Mouse (Mus musculus) ES-E14 (cell line): ENCODE measurements around the gene Gm20458. TPM values are rescaled to one million over a fixed set of nuclear protein-coding genes. Genes with fewer than 3 reads are reported as not detected.

Experiments used
- DNase-seq: peaks from one replicate; pipeline ENCODE4 v3.0.0-alpha.2; 2013; ENCODE audit warnings: low read depth, low spot score
- H3K27ac ChIP-seq: 2 replicates; pipeline ENCODE4 v1.5.1; 2012; ENCODE audit warnings: low read depth, mild to moderate bottlenecking, low read length, moderate library complexity, mixed read lengths; ENCODE audit not compliant: poor library complexity, insufficient read depth, severe bottlenecking
- H3K36me3 ChIP-seq: 2 replicates; pipeline ENCODE4 v1.6.1; 2012; ENCODE audit warnings: mild to moderate bottlenecking, low read length, moderate library complexity, mixed read lengths; ENCODE audit not compliant: control insufficient read depth, poor library complexity, insufficient read depth, severe bottlenecking
- H3K4me1 ChIP-seq, 2 experiments: fragments of 150-350 bp in 1 of 2; sonication (generic) in 1 of 2; 2 replicates each; pipeline ENCODE4 v1.6.1; 2012; ENCODE audit warnings: low read length in 2 of 2, mild to moderate bottlenecking in 1 of 2, mixed read lengths in 1 of 2; ENCODE audit not compliant: control insufficient read depth in 2 of 2, insufficient read depth in 2 of 2, poor library complexity in 1 of 2
- H3K4me3 ChIP-seq, 2 experiments: fragments of 150-350 bp in 1 of 2; sonication (generic) in 1 of 2; 2 replicates each; pipeline ENCODE4 v1.5.1; 2012; ENCODE audit warnings: low read length in 2 of 2, low read depth in 1 of 2, mild to moderate bottlenecking in 1 of 2, mixed read lengths in 1 of 2; ENCODE audit not compliant: insufficient read depth in 1 of 2, poor library complexity in 1 of 2, severe bottlenecking in 1 of 2
- H3K9ac ChIP-seq: 2 replicates; pipeline ENCODE4 v1.6.1; 2012; ENCODE audit warnings: low read depth, mild to moderate bottlenecking, low read length, mixed read lengths; ENCODE audit not compliant: poor library complexity, insufficient read depth, severe bottlenecking
- H3K9me3 ChIP-seq: fragments of 150-350 bp; sonication (generic); 2 replicates; pipeline ENCODE4 v1.6.1; 2012; ENCODE audit warnings: low read depth, mild to moderate bottlenecking, low read length; ENCODE audit not compliant: control insufficient read depth, insufficient read depth
- CHD2 ChIP-seq: IDR thresholded peaks from 2 replicates; pipeline ENCODE4 v1.6.1; 2014; ENCODE audit warnings: mild to moderate bottlenecking, low read depth, low read length, inconsistent platforms
- HCFC1 ChIP-seq: IDR thresholded peaks from 2 replicates; pipeline ENCODE4 v1.6.1; 2012; ENCODE audit warnings: low read length, inconsistent platforms, borderline replicate concordance; ENCODE audit not compliant: insufficient read depth
- MAFK ChIP-seq: IDR thresholded peaks from 2 replicates; pipeline ENCODE4 v1.6.1; 2014; ENCODE audit warnings: mild to moderate bottlenecking, low read depth, low read length, inconsistent platforms; ENCODE audit not compliant: insufficient read depth
- ZC3H11A ChIP-seq: IDR thresholded peaks from 2 replicates; pipeline ENCODE4 v1.6.1; 2012; ENCODE audit warnings: low read depth, mild to moderate bottlenecking, inconsistent platforms, low read length, borderline replicate concordance
- ZNF384 ChIP-seq: IDR thresholded peaks from 2 replicates; pipeline ENCODE4 v1.6.1; 2012; ENCODE audit warnings: low read depth, low read length, inconsistent platforms
- in situ Hi-C, 2 experiments: fragments of 600-800 bp; cut with MboI; formaldehyde crosslinking; loops; one replicate each; pipeline ENCODE4 v1.15.1; 2025; ENCODE audit warnings: low sequenced_read_pairs in 2 of 2, inconsistent platforms in 1 of 2; ENCODE audit not compliant: unreplicated experiment in 2 of 2
- total RNA-seq: library from RNA; depleted of rRNA; stranded (reverse); fragments of 300-350 nt; gene quantifications from 2 replicates; pipeline ENCODE4 v1.2.3, GENCODE M21; 2012

Gm20458 gene
- total RNA-seq, 1 experiment, result not detected

DNA sequence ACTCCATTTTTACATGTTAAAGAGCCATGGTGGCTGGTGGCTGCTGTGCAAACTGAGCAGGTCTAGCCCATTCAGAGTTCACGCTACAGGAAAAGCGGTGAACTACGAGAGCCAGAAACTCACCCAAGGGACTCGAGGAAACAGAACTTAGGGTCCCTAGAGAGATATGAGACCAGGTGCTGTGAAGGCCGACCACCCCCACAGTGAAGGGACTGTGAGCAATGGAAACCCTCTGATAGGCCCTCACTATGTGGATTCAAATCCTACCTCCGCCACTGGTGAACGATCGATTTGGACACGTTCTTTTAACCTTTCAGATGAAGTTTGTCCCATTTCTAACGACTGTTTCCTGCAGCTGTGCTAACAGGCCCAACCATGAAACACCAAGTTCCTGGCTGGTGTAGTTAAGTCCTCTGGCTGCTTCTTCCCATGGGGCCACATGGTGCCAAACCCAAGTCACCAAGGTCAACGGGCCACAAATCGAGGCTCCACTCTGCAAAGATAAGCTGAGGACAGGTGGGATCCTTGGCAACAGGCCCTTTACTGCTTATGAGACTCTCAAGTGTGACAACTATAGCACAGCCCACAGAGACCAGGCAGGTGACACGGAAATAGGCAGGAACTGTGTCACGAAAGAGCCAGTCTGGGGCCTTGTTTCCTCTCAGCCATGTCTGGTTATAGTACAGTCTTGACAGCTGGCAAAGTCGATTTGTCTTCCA is 37.9 kb upstream of the Gm20458 start:
- Histone ChIP-seq H3K4me3 (no peak overlapping the region), H3K9me3 (no peaks in the 10 kb centered on the region), H3K4me1 (peaks cover 3 to 14% of the 10 kb centered on the region in 2 experiments; a peak in 1 of 4 replicates), H3K9ac (no peak overlapping the region), H3K36me3 (peaks cover 17% of the 10 kb centered on the region; the same call in 1 of the 2 replicates), H3K27ac (no peak overlapping the region)
- TF ChIP-seq ZNF384, result no peak
- no peak for TF ChIP-seq MAFK
- TF ChIP-seq ZC3H11A, result no peak
- TF ChIP-seq CHD2, result no peak
- TF ChIP-seq HCFC1, result no peak
- in situ Hi-C loops, result no loop called here
- no peak for DNase-seq

- TF ChIP-seq ZC3H11A (no peak), ZNF384 (no peak), MAFK (no peak), HCFC1 (no peak), CHD2 (no peak)
- Histone ChIP-seq H3K36me3 (peaks cover 24% of the 10 kb centered on the region; the same call in 1 of the 2 replicates), H3K4me3 (no peak overlapping the region), H3K4me1 (peaks cover 2 to 12% of the 10 kb centered on the region in 2 experiments; a peak in 1 of 4 replicates), H3K27ac (no peak overlapping the region), H3K9ac (no peak overlapping the region), H3K9me3 (no peaks in the 10 kb centered on the region)
- in situ Hi-C loops, result no loop called here
- no peak for DNase-seq
Measured at GRCm38 (mm10) chr2:164423464-164423863, 37.3 kb upstream of the Gm20458 start.

GRCm38 (mm10) chr2:164424406-164424805 is 36.4 kb upstream of the Gm20458 start:
- Histone ChIP-seq H3K9me3 (no peaks in the 10 kb centered on the region), H3K36me3 (peaks cover 33% of the 10 kb centered on the region), H3K9ac (no peak overlapping the region), H3K4me3 (no peak overlapping the region), H3K27ac (no peak overlapping the region), H3K4me1 (peaks cover 2 to 15% of the 10 kb centered on the region in 2 experiments; a peak in 3 of 4 replicates)
- in situ Hi-C loops, result no loop called here
- TF ChIP-seq ZNF384, result no peak
- TF ChIP-seq HCFC1, result no peak
- no peak for TF ChIP-seq MAFK
- TF ChIP-seq CHD2, result no peak
- no peak for DNase-seq

DNA sequence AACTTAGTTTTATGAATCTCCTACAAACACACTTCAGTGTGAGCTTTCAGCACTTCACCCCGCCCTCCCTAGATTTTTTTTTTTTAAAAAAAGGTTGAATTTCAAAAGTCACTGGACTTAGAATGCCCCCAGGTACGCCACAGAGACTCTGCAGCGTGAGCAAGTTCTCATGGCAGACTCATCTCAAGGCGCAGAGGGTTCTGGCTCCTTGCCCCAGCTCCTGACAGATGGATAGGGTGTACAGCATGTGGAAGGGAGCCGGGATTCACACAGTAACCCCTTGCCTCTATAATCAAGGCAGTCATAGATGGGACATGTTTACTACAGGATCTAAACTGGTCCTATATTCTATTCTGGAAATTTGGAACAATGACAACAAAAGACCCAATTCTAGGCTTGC is 35.4 kb upstream of the Gm20458 start:
- H3K4me1 ChIP-seq, result peaks cover 4 to 19% of the 10 kb centered on the region in 2 experiments; a peak in 3 of 4 replicates
- H3K9ac ChIP-seq, result no peak overlapping the region
- H3K27ac ChIP-seq, result no peak overlapping the region
- H3K9me3 ChIP-seq, result no peaks in the 10 kb centered on the region
- no peak overlapping the region; a peak in 1 of 4 replicates for H3K4me3 ChIP-seq
- TF ChIP-seq HCFC1, result no peak
- TF ChIP-seq ZC3H11A, result no peak
- no peak for TF ChIP-seq MAFK
- TF ChIP-seq CHD2, result no peak
- TF ChIP-seq ZNF384, result no peak
- DNase-seq, result no peak
- in situ Hi-C loops, result no loop called here
- peaks cover 38% of the 10 kb centered on the region for H3K36me3 ChIP-seq
